Mouse (Mus musculus): ENCODE results near the gene Vmn1r57. TPM values are rescaled to one million over a fixed set of nuclear protein-coding genes. Genes with fewer than 3 reads are reported as not detected.

Gene Vmn1r57
- total RNA-seq (2023), result not detected

GRCm38 (mm10) chr7:5218193-5218592, at the start of gene Vmn1r57:
Gene Vmn1r57 (plus strand): TSS chr7:5218493.

GRCm38 (mm10) chr7:5196647-5197046, 21.6 kb upstream of the Vmn1r57 start, which contains the start of gene Vmn1r56:
Gene Vmn1r56 (minus strand): TSS chr7:5196747.

Other genes with a start within 250 kb of the Vmn1r57 start
- gene Sbk3, start 247.3 kb upstream of the Vmn1r57 start, total RNA-seq (2023), result not detected
- 10 to 100 TPM; 33.7 to 35.1 TPM for gene Zfp579, start 222.3 kb upstream of the Vmn1r57 start, total RNA-seq (2023)
- gene Zfp524, start 204.1 kb upstream of the Vmn1r57 start, total RNA-seq (2023), result 10 to 100 TPM; 16.2 to 17.2 TPM
- gene Fiz1, start 203.8 kb upstream of the Vmn1r57 start, total RNA-seq (2023), result 10 to 100 TPM; 49.3 to 54.1 TPM
- gene Gm44973, start 203.0 kb upstream of the Vmn1r57 start, total RNA-seq (2023), result not detected
- gene Zfp865, start 198.1 kb upstream of the Vmn1r57 start, total RNA-seq (2023), result 10 to 100 TPM; 56.0 to 56.5 TPM
- gene Ccdc106, start 197.9 kb upstream of the Vmn1r57 start, total RNA-seq (2023), result 1 to 10 TPM in 1 of 2 experiments, not detected in 1; 1.2 TPM
- gene 4632433K11Rik, start 184.4 kb upstream of the Vmn1r57 start, total RNA-seq (2023), result under 1 TPM in 1 of 2 experiments, not detected in 1; 0.55 TPM
- gene Zfp784, start 180.0 kb upstream of the Vmn1r57 start, total RNA-seq (2023), result 1 to 10 TPM; 5.9 TPM
- gene Zfp580, start 167.0 kb upstream of the Vmn1r57 start, total RNA-seq (2023), result 1 to 10 TPM; 5.6 to 7.3 TPM
- gene U2af2, start 156.3 kb upstream of the Vmn1r57 start, total RNA-seq (2023), result 100 to 1,000 TPM; 454 to 464 TPM
- 100 to 1,000 TPM; 107 to 112 TPM for gene Epn1, start 138.3 kb upstream of the Vmn1r57 start, total RNA-seq (2023)
- not detected for gene Rfpl4, start 101.5 kb upstream of the Vmn1r57 start, total RNA-seq (2023)
- gene Rasl2-9, start 92.5 kb upstream of the Vmn1r57 start, total RNA-seq (2023), result not detected
- gene Vmn1r55, start 68.8 kb upstream of the Vmn1r57 start, total RNA-seq (2023), result not detected
- gene Vmn1r56, start 21.7 kb upstream of the Vmn1r57 start, total RNA-seq (2023), result not detected
- not detected for gene Gm5065, start 132.0 kb downstream of the Vmn1r57 start, total RNA-seq (2023)
- gene Nlrp2, start 132.5 kb downstream of the Vmn1r57 start, total RNA-seq (2023), result not detected
- gene Vmn1r58, start 194.9 kb downstream of the Vmn1r57 start, total RNA-seq (2023), result under 1 TPM in 1 of 2 experiments, not detected in 1; 0.09 TPM
- gene Vmn1r59, start 238.3 kb downstream of the Vmn1r57 start, total RNA-seq (2023), result not detected